Mouse (Mus musculus) intestine, embryonic 14.5 days (tissue): ENCODE results near the gene 4931422A03Rik. TPM values are rescaled to one million over a fixed set of nuclear protein-coding genes. Genes with fewer than 3 reads are reported as not detected.

ENCODE experiments used
- ATAC-seq: fragments of 200-750 bp; cut with Nextera tagmentation; replicated peaks from 2 replicates; pipeline ENCODE4 v1.8.0; 2017; ENCODE audit warnings: low read depth, moderate number of reproducible peaks, moderate TSS enrichment, moderate library complexity; ENCODE audit not compliant: low FRiP score, low TSS enrichment
- DNase-seq: peaks from one replicate; pipeline ENCODE4 v3.0.0-alpha.2; 2018; ENCODE audit warnings: low spot score
- H3K27ac ChIP-seq: fragments of 300-500 bp; sonication (generic); 2 replicates; pipeline ENCODE4 v1.5.1; 2014; ENCODE audit warnings: low read depth, mild to moderate bottlenecking, control low read depth
- H3K27me3 ChIP-seq: fragments of 300-500 bp; sonication (generic); replicated peaks from 2 replicates; pipeline ENCODE4 v1.6.1; 2014; ENCODE audit warnings: low read length, control low read depth; ENCODE audit not compliant: control insufficient read depth, insufficient read depth
- H3K36me3 ChIP-seq: fragments of 300-500 bp; sonication (generic); 2 replicates; pipeline ENCODE4 v1.6.1; 2014; ENCODE audit warnings: low read length, control low read depth; ENCODE audit not compliant: control insufficient read depth, insufficient read depth
- H3K4me1 ChIP-seq: fragments of 300-500 bp; sonication (generic); replicated peaks from 2 replicates; pipeline ENCODE4 v1.6.1; 2014; ENCODE audit warnings: low read length, control low read depth, mixed read lengths; ENCODE audit not compliant: control insufficient read depth, insufficient read depth
- H3K4me2 ChIP-seq: fragments of 300-500 bp; sonication (generic); 2 replicates; pipeline ENCODE4 v1.6.1; 2014; ENCODE audit warnings: low read length
- H3K4me3 ChIP-seq: fragments of 300-500 bp; sonication (generic); 2 replicates; pipeline ENCODE4 v1.5.1; 2014; ENCODE audit warnings: low read depth, low read length, control low read depth, mixed read lengths
- H3K9ac ChIP-seq: fragments of 300-500 bp; sonication (generic); 2 replicates; pipeline ENCODE4 v1.6.1; 2014; ENCODE audit warnings: mild to moderate bottlenecking, low read length
- H3K9me3 ChIP-seq: fragments of 300-500 bp; sonication (generic); 2 replicates; pipeline ENCODE4 v1.6.1; 2016; ENCODE audit warnings: low read length, control low read depth; ENCODE audit not compliant: control insufficient read depth
- WGBS: fragments of 180-500 bp; shearing (Covaris S2); extraction: QIAGEN DNeasy Blood & Tissue Kit; methylation state at CpG from one replicate; pipeline ENCODE4 v1.1.7; 2014; 5-methylcytosine and 5-hydroxymethylcytosine counted together
- polyA plus RNA-seq: library from polyadenylated mRNA; unstranded; fragments of >200 nt; fragmentation: Nextera tagmentation; extraction: Ambion mirVana; gene quantifications from 2 replicates; pipeline ENCODE4 v1.2.1, GENCODE M21; 2014

4931422A03Rik gene
- polyA plus RNA-seq, 1 experiment from 2014 or later: 2.1 TPM

- Histone ChIP-seq H3K9me3 (no peaks in the 10 kb centered on the region), H3K27me3 (no peaks in the 10 kb centered on the region), H3K9ac (no peak overlapping the region), H3K4me1 (no peaks in the 10 kb centered on the region), H3K4me3 (no peak overlapping the region), H3K4me2 (no peak overlapping the region), H3K36me3 (no peaks in the 10 kb centered on the region), H3K27ac (no peak overlapping the region)
- DNase-seq: no peak
- WGBS: 62% methylated on average over 3 of the region's 3 CpGs
- no peak for ATAC-seq
Observed at GRCm38 (mm10) chr2:103958634-103959033, 69.5 kb downstream of the 4931422A03Rik start.

- H3K4me1 ChIP-seq: no peaks in the 10 kb centered on the region
- no peaks in the 10 kb centered on the region for H3K9me3 ChIP-seq
- DNase-seq (no peak), ATAC-seq (no peak)
- 65% methylated on average over 10 of the region's 10 CpGs for WGBS
- H3K9ac ChIP-seq: no peak within 1 kb of the TSS
- no peaks in the 10 kb centered on the region for H3K27me3 ChIP-seq
- H3K4me3 ChIP-seq: no peak within 1 kb of the TSS
- no peaks in the 10 kb centered on the region for H3K36me3 ChIP-seq
- no peak within 1 kb of the TSS for H3K27ac ChIP-seq
- H3K4me2 ChIP-seq: no peak within 1 kb of the TSS
Observed at GRCm38 (mm10) chr2:103957649-103958546, 70.3 kb downstream of the 4931422A03Rik start, which contains the start of gene Lmo2. Lmo2 (plus strand) TSS chr2:103957986.

GRCm38 (mm10) chr2:103956867-103957266, 71.3 kb downstream of the 4931422A03Rik start:
- no peaks in the 10 kb centered on the region for H3K36me3 ChIP-seq
- no peak overlapping the region for H3K9ac ChIP-seq
- DNase-seq: no peak
- H3K9me3 ChIP-seq: no peaks in the 10 kb centered on the region
- no peak for ATAC-seq
- H3K4me3 ChIP-seq: no peak overlapping the region
- H3K27me3 ChIP-seq: no peaks in the 10 kb centered on the region
- no peak overlapping the region for H3K4me2 ChIP-seq
- no peak overlapping the region for H3K27ac ChIP-seq
- H3K4me1 ChIP-seq: no peaks in the 10 kb centered on the region
- WGBS: 78% methylated on average over 6 of the region's 6 CpGs

GRCm38 (mm10) chr2:103955714-103956113, 72.4 kb downstream of the 4931422A03Rik start:
- H3K27me3 ChIP-seq: no peaks in the 10 kb centered on the region
- no peaks in the 10 kb centered on the region for H3K9me3 ChIP-seq
- 77% methylated on average over 3 of the region's 3 CpGs for WGBS
- H3K4me3 ChIP-seq: no peak overlapping the region
- DNase-seq (no peak), ATAC-seq (no peak)
- H3K4me1 ChIP-seq: no peaks in the 10 kb centered on the region
- no peaks in the 10 kb centered on the region for H3K36me3 ChIP-seq
- H3K4me2 ChIP-seq: no peak overlapping the region
- H3K27ac ChIP-seq: no peak overlapping the region
- no peak overlapping the region for H3K9ac ChIP-seq

- H3K4me2 ChIP-seq: no peak overlapping the region
- H3K4me1 ChIP-seq: no peaks in the 10 kb centered on the region
- no peak overlapping the region for H3K9ac ChIP-seq
- no peaks in the 10 kb centered on the region for H3K36me3 ChIP-seq
- 92% methylated on average over 6 of the region's 6 CpGs for WGBS
- ATAC-seq: no peak
- no peak overlapping the region for H3K27ac ChIP-seq
- no peaks in the 10 kb centered on the region for H3K27me3 ChIP-seq
- DNase-seq: no peak
- H3K4me3 ChIP-seq: no peak overlapping the region
- H3K9me3 ChIP-seq: no peaks in the 10 kb centered on the region
Observed at GRCm38 (mm10) chr2:103953050-103953835, 74.9 kb downstream of the 4931422A03Rik start.

- H3K27me3 ChIP-seq: no peaks in the 10 kb centered on the region
- H3K4me3 ChIP-seq: no peak overlapping the region
- H3K36me3 ChIP-seq: no peaks in the 10 kb centered on the region
- H3K27ac ChIP-seq: no peak overlapping the region
- ATAC-seq (no peak), DNase-seq (no peak)
- no peak overlapping the region for H3K9ac ChIP-seq
- H3K9me3 ChIP-seq: no peaks in the 10 kb centered on the region
- 52% methylated on average over 8 of the region's 8 CpGs for WGBS
- H3K4me2 ChIP-seq: no peak overlapping the region
- no peaks in the 10 kb centered on the region for H3K4me1 ChIP-seq
Observed at GRCm38 (mm10) chr2:103947982-103948655, 80.0 kb downstream of the 4931422A03Rik start.

GRCm38 (mm10) chr2:103946892-103947291, 81.3 kb downstream of the 4931422A03Rik start:
- WGBS: 77% methylated on average over 8 of the region's 8 CpGs
- no peak for DNase-seq

GRCm38 (mm10) chr2:103945571-103946092, 82.5 kb downstream of the 4931422A03Rik start:
- Histone ChIP-seq H3K27me3 (no peaks in the 10 kb centered on the region), H3K4me1 (no peaks in the 10 kb centered on the region), H3K4me3 (no peak overlapping the region), H3K36me3 (no peaks in the 10 kb centered on the region), H3K27ac (no peak overlapping the region), H3K9me3 (no peaks in the 10 kb centered on the region), H3K9ac (no peak overlapping the region), H3K4me2 (no peak overlapping the region)
- no peak for DNase-seq
- whole genome bisulfite sequencing: 65% methylated on average over 5 of the region's 5 CpGs
- ATAC-seq: no peak

More at GRCm38 (mm10) chr2:103946892-103947291, 81.3 kb downstream of the 4931422A03Rik start:
- Histone ChIP-seq H3K27ac (no peak overlapping the region), H3K9ac (no peak overlapping the region), H3K9me3 (no peaks in the 10 kb centered on the region), H3K4me1 (no peaks in the 10 kb centered on the region), H3K4me3 (no peak overlapping the region), H3K27me3 (no peaks in the 10 kb centered on the region), H3K36me3 (no peaks in the 10 kb centered on the region), H3K4me2 (no peak overlapping the region)
- no peak for ATAC-seq
